Mouse (Mus musculus): ENCODE data around the gene Cep170b. TPM values are rescaled to one million over a fixed set of nuclear protein-coding genes. Genes with fewer than 3 reads are reported as not detected.
A peak's percentile ranks its signal among the peaks of the same experiment; 100 is the strongest.

Cep170b gene
- polyA plus RNA-seq, 1 experiment from 2014 or later = 8.7 TPM

DNA sequence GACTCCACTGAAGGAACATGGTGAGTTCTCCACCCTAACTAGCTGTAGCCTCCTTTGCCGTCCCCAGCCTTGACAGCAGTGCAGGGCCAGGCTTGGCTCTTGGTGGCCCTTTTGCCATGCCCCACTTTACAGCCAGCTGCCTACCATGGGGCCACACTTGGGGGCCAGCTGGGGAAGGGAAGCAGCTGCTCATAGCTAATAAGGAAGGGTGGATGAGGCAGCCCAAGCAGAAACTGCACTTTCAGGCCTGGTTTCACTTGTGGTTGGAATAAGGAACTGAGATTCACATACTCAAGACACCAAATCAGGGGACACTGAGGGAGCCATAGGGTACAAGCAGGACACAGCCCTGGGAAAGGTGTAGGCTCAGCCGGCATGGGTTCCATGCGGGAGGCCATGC, 41.8 kb downstream of the Cep170b start:
- H3K27ac ChIP-seq = no peak overlapping the region
- DNase-seq (ENCODE audit: low spot score) = no peak
- H3K27me3 ChIP-seq (ENCODE audit: insufficient read depth, poor library complexity, severe bottlenecking) = no peaks in the 10 kb centered on the region
- WGBS = 85% methylated on average over 3 of the region's 3 CpGs
- H3K4me3 ChIP-seq = no peak overlapping the region
- no peaks in the 10 kb centered on the region for H3K9me3 ChIP-seq
- no peaks in the 10 kb centered on the region for H3K36me3 ChIP-seq
- H3K4me1 ChIP-seq (replicated peaks) = peaks cover 7% of the 10 kb centered on the region

DNA sequence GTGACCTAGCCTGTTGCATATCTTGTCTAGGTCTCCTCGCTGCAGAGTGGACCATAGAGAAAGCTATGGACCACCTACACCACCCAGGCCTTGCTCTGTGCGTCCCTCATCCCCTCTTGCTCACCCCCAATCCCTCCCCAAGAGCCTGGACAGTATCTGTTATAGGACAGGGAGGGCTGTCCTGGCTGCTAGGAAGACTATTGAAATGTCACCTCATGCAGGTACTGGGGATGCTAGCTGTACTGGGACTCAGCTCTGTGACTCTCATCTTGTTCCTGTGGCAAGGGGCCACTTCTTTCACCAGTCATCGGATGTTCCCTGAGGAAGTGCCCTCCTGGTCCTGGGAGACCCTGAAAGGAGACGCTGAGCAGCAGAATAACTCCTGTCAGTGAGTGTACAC, 42.9 kb downstream of the Cep170b start:
- no peak for DNase-seq (ENCODE audit: low spot score)
- no peaks in the 10 kb centered on the region for H3K27me3 ChIP-seq (ENCODE audit: insufficient read depth, poor library complexity, severe bottlenecking)
- WGBS = 81% methylated on average over 4 of the region's 4 CpGs
- no peak overlapping the region for H3K4me3 ChIP-seq
- peaks cover 7% of the 10 kb centered on the region for H3K4me1 ChIP-seq (replicated peaks)
- H3K9me3 ChIP-seq = no peaks in the 10 kb centered on the region
- H3K27ac ChIP-seq = no peak overlapping the region
- no peaks in the 10 kb centered on the region for H3K36me3 ChIP-seq

GRCm38 (mm10) chr12:112764141-112764540, 43.9 kb downstream of the Cep170b start:
- Histone ChIP-seq H3K9me3 (no peaks in the 10 kb centered on the region), H3K4me1 (replicated peaks) (peaks cover 7% of the 10 kb centered on the region), H3K27ac (no peak overlapping the region), H3K36me3 (no peaks in the 10 kb centered on the region), H3K27me3 (ENCODE audit: insufficient read depth, poor library complexity, severe bottlenecking) (no peaks in the 10 kb centered on the region), H3K4me3 (no peak overlapping the region)
- DNase-seq (ENCODE audit: low spot score) = no peak
- 85% methylated on average over 5 of the region's 5 CpGs for WGBS

GRCm38 (mm10) chr12:112764991-112765390, 44.7 kb downstream of the Cep170b start:
- WGBS = 90% methylated on average over 7 of the region's 7 CpGs

GRCm38 (mm10) chr12:112766586-112766985, 46.3 kb downstream of the Cep170b start:
- Histone ChIP-seq H3K27me3 (ENCODE audit: insufficient read depth, poor library complexity, severe bottlenecking) (no peaks in the 10 kb centered on the region), H3K9me3 (no peaks in the 10 kb centered on the region), H3K27ac (no peak overlapping the region), H3K4me1 (replicated peaks) (no peaks in the 10 kb centered on the region), H3K4me3 (no peak overlapping the region), H3K36me3 (no peaks in the 10 kb centered on the region)
- 91% methylated on average over 7 of the region's 7 CpGs for WGBS
- DNase-seq (ENCODE audit: low spot score) = no peak

More at GRCm38 (mm10) chr12:112764991-112765390, 44.7 kb downstream of the Cep170b start:
- DNase-seq (ENCODE audit: low spot score) = no peak
- Histone ChIP-seq H3K27ac (no peak overlapping the region), H3K9me3 (no peaks in the 10 kb centered on the region), H3K27me3 (ENCODE audit: insufficient read depth, poor library complexity, severe bottlenecking) (no peaks in the 10 kb centered on the region), H3K4me3 (no peak overlapping the region), H3K36me3 (no peaks in the 10 kb centered on the region), H3K4me1 (replicated peaks) (peaks cover 7% of the 10 kb centered on the region)

GRCm38 (mm10) chr12:112767036-112767890, 47.0 kb downstream of the Cep170b start:
- no peak for DNase-seq (ENCODE audit: low spot score)
- no peaks in the 10 kb centered on the region for H3K27me3 ChIP-seq (ENCODE audit: insufficient read depth, poor library complexity, severe bottlenecking)
- no peak overlapping the region for H3K27ac ChIP-seq
- no peak overlapping the region for H3K4me3 ChIP-seq
- no peaks in the 10 kb centered on the region for H3K36me3 ChIP-seq
- whole genome bisulfite sequencing = 93% methylated on average over 16 of the region's 16 CpGs
- no peaks in the 10 kb centered on the region for H3K9me3 ChIP-seq
- no peaks in the 10 kb centered on the region for H3K4me1 ChIP-seq (replicated peaks)

DNA sequence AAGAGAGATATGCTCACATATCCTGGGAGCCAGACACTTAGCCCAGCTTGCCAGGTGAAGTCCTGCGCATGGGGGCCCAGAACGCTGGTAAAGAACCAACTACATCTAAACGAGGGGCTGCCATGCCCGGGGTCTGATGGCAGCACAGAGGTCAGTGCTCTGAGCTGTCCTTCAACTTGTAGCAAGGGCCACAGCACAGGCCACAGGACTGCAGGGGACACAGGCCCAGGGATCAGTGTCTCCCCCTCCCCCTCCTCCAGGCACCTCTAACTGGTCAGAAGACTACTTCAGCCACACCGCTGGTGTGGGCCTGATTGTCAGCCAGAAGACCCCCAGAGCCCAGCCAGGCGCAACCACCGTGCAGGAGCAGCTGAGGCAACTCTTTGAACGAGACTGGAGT, 47.9 kb downstream of the Cep170b start:
- Histone ChIP-seq H3K36me3 (no peaks in the 10 kb centered on the region), H3K4me1 (replicated peaks) (no peaks in the 10 kb centered on the region), H3K27ac (no peak overlapping the region), H3K4me3 (no peak overlapping the region), H3K27me3 (ENCODE audit: insufficient read depth, poor library complexity, severe bottlenecking) (no peaks in the 10 kb centered on the region), H3K9me3 (no peaks in the 10 kb centered on the region)
- DNase-seq (ENCODE audit: low spot score) = no peak
- 88% methylated on average over 8 of the region's 8 CpGs for WGBS

DNA sequence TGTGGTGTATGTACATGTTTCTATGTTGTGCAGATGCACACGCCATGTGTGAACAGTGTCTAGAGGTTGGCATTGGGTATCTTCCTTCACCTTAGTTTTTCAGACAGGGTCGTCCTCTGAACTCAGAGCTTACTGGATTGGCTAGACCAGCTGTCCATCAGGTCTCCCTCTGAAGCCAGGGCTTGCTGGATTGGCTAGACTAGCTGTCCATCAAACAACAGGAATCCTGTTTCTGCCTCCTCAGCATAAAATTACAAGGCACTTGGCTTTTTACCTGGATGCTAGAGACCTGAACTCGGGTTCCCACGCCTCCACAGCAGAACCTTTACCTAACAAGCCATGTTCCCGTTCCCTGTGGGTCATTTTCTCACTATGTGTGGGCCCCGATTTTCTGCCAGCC, 48.8 kb downstream of the Cep170b start:
- H3K27ac ChIP-seq = no peak overlapping the region
- no peaks in the 10 kb centered on the region for H3K36me3 ChIP-seq
- no peak for DNase-seq (ENCODE audit: low spot score)
- H3K27me3 ChIP-seq (ENCODE audit: insufficient read depth, poor library complexity, severe bottlenecking) = no peaks in the 10 kb centered on the region
- H3K4me1 ChIP-seq (replicated peaks) = peaks cover 5% of the 10 kb centered on the region; the same call in 1 of the 2 replicates
- 0 out of 2 replicates have a peak, but pooled peaks cover 3% of the 10 kb centered on the region for H3K9me3 ChIP-seq
- WGBS = 86% methylated on average over 6 of the region's 6 CpGs
- H3K4me3 ChIP-seq = no peak overlapping the region

- 75% methylated on average over 2 of the region's 2 CpGs for whole genome bisulfite sequencing
- Histone ChIP-seq H3K36me3 (no peaks in the 10 kb centered on the region), H3K9me3 (peaks cover 3% of the 10 kb centered on the region; the same call in 1 of the 2 replicates), H3K4me1 (replicated peaks) (peaks cover 5% of the 10 kb centered on the region; the same call in 1 of the 2 replicates), H3K27me3 (ENCODE audit: insufficient read depth, poor library complexity, severe bottlenecking) (no peaks in the 10 kb centered on the region), H3K4me3 (no peak overlapping the region), H3K27ac (no peak overlapping the region)
- DNase-seq (ENCODE audit: low spot score) = no peak
Measured at GRCm38 (mm10) chr12:112769751-112770150, 49.5 kb downstream of the Cep170b start.

- peak overlapping the region; percentile 14; the same call in 1 of the 2 replicates for H3K27ac ChIP-seq
- 84% methylated on average over 4 of the region's 4 CpGs for WGBS
Measured at GRCm38 (mm10) chr12:112770396-112770795, 50.1 kb downstream of the Cep170b start.

GRCm38 (mm10) chr12:112772306-112772705, 52.1 kb downstream of the Cep170b start:
- no peak for DNase-seq (ENCODE audit: low spot score)
- H3K27me3 ChIP-seq (ENCODE audit: insufficient read depth, poor library complexity, severe bottlenecking) = no peaks in the 10 kb centered on the region
- 92% methylated on average over 14 of the region's 14 CpGs for WGBS
- no peak overlapping the region for H3K4me3 ChIP-seq
- no peaks in the 10 kb centered on the region for H3K36me3 ChIP-seq
- peaks cover 5% of the 10 kb centered on the region; the same call in 1 of the 2 replicates for H3K9me3 ChIP-seq
- H3K4me1 ChIP-seq (replicated peaks) = peaks cover 5% of the 10 kb centered on the region; the same call in 1 of the 2 replicates
- no peak overlapping the region for H3K27ac ChIP-seq

More at GRCm38 (mm10) chr12:112770396-112770795, 50.1 kb downstream of the Cep170b start:
- Histone ChIP-seq H3K9me3 (peaks cover 3% of the 10 kb centered on the region; the same call in 1 of the 2 replicates), H3K4me1 (replicated peaks) (peaks cover 5% of the 10 kb centered on the region; the same call in 1 of the 2 replicates), H3K4me3 (no peak overlapping the region), H3K27me3 (ENCODE audit: insufficient read depth, poor library complexity, severe bottlenecking) (no peaks in the 10 kb centered on the region), H3K36me3 (no peaks in the 10 kb centered on the region)
- DNase-seq (ENCODE audit: low spot score) = no peak

DNA sequence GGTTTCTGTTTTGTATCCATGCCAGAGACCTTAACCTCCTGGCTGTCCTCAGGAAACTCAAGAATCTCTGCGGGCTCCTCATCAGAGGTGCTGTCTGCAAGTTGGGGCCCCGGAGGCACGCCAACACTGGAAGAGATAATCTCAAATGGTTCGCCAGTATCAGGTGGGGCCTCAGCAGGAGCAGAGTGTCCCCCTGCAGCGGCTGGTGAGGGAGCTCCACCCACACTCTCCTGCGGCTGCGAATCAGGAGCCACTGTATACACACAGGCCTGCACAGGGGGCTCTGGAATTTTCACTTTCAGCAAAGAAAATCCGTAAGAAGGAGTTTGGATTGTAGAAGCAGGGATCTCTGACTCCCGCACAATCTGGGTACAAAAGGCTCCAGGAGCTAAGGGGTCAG, 53.1 kb downstream of the Cep170b start:
- Histone ChIP-seq H3K4me1 (replicated peaks) (peaks cover 5% of the 10 kb centered on the region; the same call in 1 of the 2 replicates), H3K4me3 (no peak overlapping the region), H3K9me3 (peaks cover 5% of the 10 kb centered on the region; the same call in 1 of the 2 replicates), H3K36me3 (no peaks in the 10 kb centered on the region), H3K27me3 (ENCODE audit: insufficient read depth, poor library complexity, severe bottlenecking) (no peaks in the 10 kb centered on the region), H3K27ac (peak overlapping the region; percentile 16; the same call in 1 of the 2 replicates)
- 45% methylated on average over 9 of the region's 9 CpGs for WGBS
- no peak for DNase-seq (ENCODE audit: low spot score)

DNA sequence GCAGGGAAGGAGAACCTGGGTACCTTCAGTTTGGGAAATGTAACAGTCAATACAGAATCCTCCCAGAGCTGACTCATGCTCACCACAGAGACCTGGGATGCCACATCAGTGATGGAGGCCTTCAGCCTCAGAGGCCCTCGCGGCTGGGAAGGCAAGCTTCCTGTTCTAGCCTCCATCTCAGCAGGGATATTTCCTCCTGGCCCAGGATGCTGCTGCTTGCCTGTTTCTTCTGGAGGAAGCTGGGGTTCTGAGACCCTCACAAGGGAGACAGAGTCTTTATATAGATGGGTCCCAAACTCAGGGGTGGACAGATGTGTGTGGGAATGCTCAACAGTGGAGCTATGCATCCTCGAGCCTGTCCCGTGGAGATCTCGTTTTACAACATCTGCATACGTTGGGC, 53.8 kb downstream of the Cep170b start:
- no peak overlapping the region for H3K27ac ChIP-seq
- no peaks in the 10 kb centered on the region for H3K36me3 ChIP-seq
- no peak overlapping the region for H3K4me3 ChIP-seq
- WGBS = 80% methylated on average over 6 of the region's 6 CpGs
- DNase-seq (ENCODE audit: low spot score) = no peak
- peaks cover 5% of the 10 kb centered on the region; the same call in 1 of the 2 replicates for H3K4me1 ChIP-seq (replicated peaks)
- H3K27me3 ChIP-seq (ENCODE audit: insufficient read depth, poor library complexity, severe bottlenecking) = no peaks in the 10 kb centered on the region
- H3K9me3 ChIP-seq = peaks cover 7% of the 10 kb centered on the region; the same call in 1 of the 2 replicates

Data from hindbrain, embryonic 10.5 days (tissue).